Mouse (Mus musculus) spleen, adult 18-20 months (tissue): ENCODE results near the gene Fgfr2.

Source experiments
- DNase-seq, 2 experiments: peaks; one replicate each; pipeline ENCODE4 v3.0.0; 2022; ENCODE audit warnings: mixed read lengths in 2 of 2

Fgfr2 gene

GRCm38 (mm10) chr7:132711579-132711978 is 411.6 kb downstream of the Fgfr2 start:
- no peak for DNase-seq

GRCm38 (mm10) chr7:132705130-132705529 is 418.0 kb downstream of the Fgfr2 start:
- DNase-seq, result no peak

GRCm38 (mm10) chr7:132704310-132704875 is 418.8 kb downstream of the Fgfr2 start:
- no peak for DNase-seq

GRCm38 (mm10) chr7:132703515-132704309 is 419.4 kb downstream of the Fgfr2 start:
- DNase-seq, result no peak

GRCm38 (mm10) chr7:132702492-132703070 is 420.6 kb downstream of the Fgfr2 start:
- DNase-seq, result no peak

- no peak for DNase-seq
These were observed 421.1 kb downstream of the Fgfr2 start for GRCm38 (mm10) chr7:132702024-132702423.

- DNase-seq, result no peak
These were observed 421.7 kb downstream of the Fgfr2 start for GRCm38 (mm10) chr7:132701412-132701811.

GRCm38 (mm10) chr7:132700107-132700506 is 423.0 kb downstream of the Fgfr2 start:
- DNase-seq, result no peak

- DNase-seq, result no peak
These were observed 423.5 kb downstream of the Fgfr2 start for GRCm38 (mm10) chr7:132699639-132700038.

- DNase-seq, result no peak
These were observed 424.0 kb downstream of the Fgfr2 start for GRCm38 (mm10) chr7:132699165-132699564.

GRCm38 (mm10) chr7:132698737-132699136 is 424.4 kb downstream of the Fgfr2 start:
- no peak for DNase-seq

GRCm38 (mm10) chr7:132697258-132697796 is 425.8 kb downstream of the Fgfr2 start:
- no peak for DNase-seq

- DNase-seq, result no peak
These were observed 429.6 kb downstream of the Fgfr2 start for GRCm38 (mm10) chr7:132693561-132693960.

GRCm38 (mm10) chr7:132692719-132693118 is 430.4 kb downstream of the Fgfr2 start:
- no peak for DNase-seq

- no peak for DNase-seq
These were observed 432.3 kb downstream of the Fgfr2 start for GRCm38 (mm10) chr7:132690716-132691472.

- DNase-seq, result no peak
These were observed 433.4 kb downstream of the Fgfr2 start for GRCm38 (mm10) chr7:132689722-132690121.

- no peak for DNase-seq
These were observed 434.4 kb downstream of the Fgfr2 start for GRCm38 (mm10) chr7:132688721-132689120.

- no peak for DNase-seq
These were observed 435.3 kb downstream of the Fgfr2 start for GRCm38 (mm10) chr7:132687897-132688296.

GRCm38 (mm10) chr7:132686515-132686914 is 436.6 kb downstream of the Fgfr2 start:
- peak in 1 of 2 experiments; percentile 26 for DNase-seq

GRCm38 (mm10) chr7:132683923-132684322 is 439.2 kb downstream of the Fgfr2 start:
- DNase-seq, result no peak

GRCm38 (mm10) chr7:132682901-132683300 is 440.2 kb downstream of the Fgfr2 start:
- DNase-seq, result no peak

- DNase-seq, result no peak
These were observed 440.8 kb downstream of the Fgfr2 start for GRCm38 (mm10) chr7:132682336-132682735.

- no peak for DNase-seq
These were observed 441.3 kb downstream of the Fgfr2 start for GRCm38 (mm10) chr7:132681831-132682230.
